Mouse (Mus musculus) cerebellum, postnatal 4 days (tissue): Measurements from ENCODE around the gene Klrc3.
"Not testable (repeated sequence)": the region's sequence is repeated elsewhere in the genome, so short reads cannot be mapped to it uniquely, and the experiment has no call there.

Experiments
- DNase-seq, 2 experiments: peaks; one replicate each; pipeline ENCODE4 v3.0.0; 2022; ENCODE audit warnings: low spot score in 2 of 2, mixed read lengths in 1 of 2

Gene Klrc3

DNA sequence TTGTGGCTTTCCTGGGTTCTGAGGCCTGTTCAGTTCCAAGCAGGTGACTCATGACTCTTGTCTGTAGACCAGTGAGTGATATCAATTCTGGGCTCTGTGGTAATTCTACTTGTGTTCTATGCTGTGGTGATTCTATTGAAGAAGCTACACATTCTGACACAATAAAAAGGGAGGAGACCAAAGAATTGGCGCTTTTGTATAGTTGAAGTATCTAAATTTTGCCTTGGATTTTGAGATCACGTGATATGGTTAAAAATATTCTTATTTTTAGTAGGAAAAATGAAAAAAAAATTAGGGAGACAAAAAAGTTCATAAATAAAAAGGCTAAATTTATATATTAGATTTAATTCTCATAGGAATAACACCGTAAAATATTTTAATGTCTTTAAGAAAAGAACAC lies at the start of gene Klrc3:
Gene Klrc3 (minus strand): TSS at position 101 of the 400 bp plus-strand sequence.
- not testable (repeated sequence) for DNase-seq

DNA sequence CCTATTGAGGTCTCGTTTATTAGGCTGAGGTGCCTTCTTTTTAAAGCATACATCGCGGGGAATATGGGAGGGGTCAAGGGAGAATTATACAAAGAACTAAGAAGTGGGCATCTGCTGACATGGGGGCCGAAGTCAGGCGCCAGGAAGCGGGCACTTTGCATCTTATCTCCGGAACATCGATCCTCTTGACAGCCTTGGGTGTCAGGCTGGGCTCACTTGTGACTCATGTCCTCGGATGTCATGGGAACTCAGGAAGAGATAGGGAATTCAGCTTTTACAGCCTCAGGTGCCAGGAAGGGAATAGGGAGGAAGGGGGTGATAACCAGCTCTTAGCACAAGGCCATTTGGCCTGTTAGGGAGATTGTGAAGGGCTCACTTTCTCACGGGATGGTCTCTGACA lies 48.3 kb upstream of the Klrc3 start:
- DNase-seq, result not testable (repeated sequence)

- DNase-seq, result peak in 1 of 2 experiments; percentile 1
Measured at GRCm38 (mm10) chr6:129680379-129680778, 37.2 kb upstream of the Klrc3 start.

GRCm38 (mm10) chr6:129678873-129679272 lies 35.7 kb upstream of the Klrc3 start, which contains the start of gene Klrc1:
Gene Klrc1 (minus strand): TSS chr6:129678973.
- DNase-seq, result no peak

GRCm38 (mm10) chr6:129661301-129661700 lies 18.2 kb upstream of the Klrc3 start:
- DNase-seq, result not testable (repeated sequence)

DNA sequence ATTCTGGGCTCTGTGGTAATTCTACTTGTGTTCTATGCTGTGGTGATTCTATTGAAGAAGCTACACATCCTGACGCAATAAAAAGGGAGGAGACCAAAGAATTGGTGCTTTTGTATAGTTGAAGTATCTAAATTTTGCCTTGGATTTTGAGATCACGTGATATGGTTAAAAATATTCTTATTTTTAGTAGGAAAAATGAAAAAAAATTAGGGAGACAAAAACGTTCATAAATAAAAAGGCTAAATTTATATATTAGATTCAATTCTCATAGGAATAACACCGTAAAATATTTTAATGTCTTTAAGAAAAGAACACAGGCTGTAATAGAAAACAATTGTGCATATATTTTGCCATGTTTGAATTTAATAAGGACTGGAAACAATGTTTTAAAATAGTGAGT lies 17.5 kb upstream of the Klrc3 start, which contains the start of gene Klrc2:
Gene Klrc2 (minus strand): TSS at position 101 of the 400 bp plus-strand sequence.
- DNase-seq, result not testable (repeated sequence)

GRCm38 (mm10) chr6:129644054-129644453 lies 917 bp upstream of the Klrc3 start:
- DNase-seq, result not testable (repeated sequence)

DNA sequence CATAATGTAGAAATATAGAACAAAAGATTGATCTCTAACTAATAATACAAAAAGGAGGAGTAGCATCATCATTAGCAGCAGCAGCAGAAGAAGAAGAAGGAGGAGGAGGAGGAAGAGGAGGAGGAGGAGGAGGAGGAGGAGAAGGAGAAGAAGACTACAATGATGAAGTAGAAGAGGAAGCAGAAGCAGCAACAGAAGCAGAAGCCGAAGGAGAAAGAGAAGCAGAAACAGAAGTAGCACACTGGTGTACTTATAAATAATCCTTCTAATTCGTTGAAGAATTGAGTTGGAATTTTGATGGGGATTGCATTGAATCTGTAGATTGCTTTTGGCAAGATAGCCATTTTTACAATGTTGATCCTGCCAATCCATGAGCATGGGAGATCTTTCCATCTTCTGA lies 12.1 kb downstream of the Klrc3 start:
- DNase-seq, result not testable (repeated sequence)

- no peak for DNase-seq
Measured at GRCm38 (mm10) chr6:129623735-129624134, 19.4 kb downstream of the Klrc3 start, which contains the start of gene Klrk1. Gene Klrk1 (minus strand): TSS chr6:129623864.

- DNase-seq, result no peak
Measured at GRCm38 (mm10) chr6:129608372-129608771, 34.8 kb downstream of the Klrc3 start.

DNA sequence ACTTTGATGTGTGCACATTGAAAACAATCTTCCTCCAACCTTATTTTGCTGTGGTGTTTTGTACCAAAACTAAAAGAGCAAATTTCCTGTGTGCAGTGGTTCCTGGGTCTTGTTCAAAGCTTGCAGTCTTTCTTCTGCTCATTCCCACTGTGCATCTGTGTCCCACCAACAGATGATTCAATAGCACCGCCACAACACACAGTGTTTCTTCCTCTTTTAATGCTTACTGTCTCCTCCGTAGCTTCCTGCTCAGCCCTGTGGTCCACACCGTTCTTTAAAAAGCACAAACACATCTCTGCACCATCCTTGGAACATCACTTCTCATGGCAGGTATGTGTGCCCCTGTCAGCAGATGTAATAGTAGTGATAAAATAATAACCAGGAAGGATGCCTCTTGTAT lies 51.6 kb downstream of the Klrc3 start, which contains the start of gene Klrd1:
Gene Klrd1 (plus strand): TSS at position 275 of the 400 bp plus-strand sequence.
- DNase-seq, result no peak
